Mouse (Mus musculus): Measurements from ENCODE around the gene Hspb8.
"Not testable (repeated sequence)": the region's sequence is repeated elsewhere in the genome, so short reads cannot be mapped to it uniquely, and the experiment has no call there.

Gene Hspb8

DNA sequence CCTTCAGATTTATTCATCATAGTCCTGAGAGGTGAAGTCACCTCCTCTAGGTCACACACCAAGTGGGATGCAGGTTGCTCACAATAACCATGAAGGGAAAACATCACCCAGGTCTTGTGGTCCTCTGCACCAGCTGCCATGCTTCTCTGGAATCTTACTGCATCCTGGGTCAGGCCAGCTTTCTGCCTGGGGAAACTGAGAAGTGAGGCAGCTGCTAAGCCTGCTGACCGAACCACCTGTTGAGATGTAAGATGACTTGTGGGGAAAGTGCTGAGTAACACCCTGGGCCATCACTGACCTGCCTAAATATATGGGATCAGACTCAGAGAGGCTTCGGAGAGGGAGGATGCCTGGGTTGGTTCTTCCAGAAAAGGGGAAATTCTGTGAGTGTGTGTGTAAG, 4.0 kb upstream of the Hspb8 start:
- no peak for DNase-seq

DNA sequence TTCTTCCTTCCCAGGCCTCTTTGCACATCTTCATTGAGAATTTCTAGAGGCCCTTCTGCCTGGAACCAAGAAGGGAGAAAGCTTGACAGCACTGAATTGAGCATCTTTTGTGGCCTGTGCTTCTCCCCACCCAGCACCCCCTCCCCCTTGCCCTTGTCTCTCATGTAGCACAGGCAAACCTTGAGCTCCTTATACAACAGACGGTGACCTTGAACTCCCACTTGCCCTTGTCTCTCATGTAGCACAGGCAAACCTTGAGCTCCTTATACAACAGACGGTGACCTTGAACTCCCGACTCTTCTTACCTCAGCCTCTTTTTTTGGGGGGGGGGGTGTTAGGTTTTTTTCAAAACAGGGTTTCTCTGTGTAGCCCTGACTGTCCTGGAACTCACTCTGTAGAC, 3.0 kb upstream of the Hspb8 start:
- not testable (repeated sequence) for DNase-seq

- no peak for DNase-seq
Measured at GRCm38 (mm10) chr5:116425273-116425672, 2.6 kb upstream of the Hspb8 start.

- no peak for DNase-seq
Measured at GRCm38 (mm10) chr5:116423746-116424145, 1.1 kb upstream of the Hspb8 start.

DNA sequence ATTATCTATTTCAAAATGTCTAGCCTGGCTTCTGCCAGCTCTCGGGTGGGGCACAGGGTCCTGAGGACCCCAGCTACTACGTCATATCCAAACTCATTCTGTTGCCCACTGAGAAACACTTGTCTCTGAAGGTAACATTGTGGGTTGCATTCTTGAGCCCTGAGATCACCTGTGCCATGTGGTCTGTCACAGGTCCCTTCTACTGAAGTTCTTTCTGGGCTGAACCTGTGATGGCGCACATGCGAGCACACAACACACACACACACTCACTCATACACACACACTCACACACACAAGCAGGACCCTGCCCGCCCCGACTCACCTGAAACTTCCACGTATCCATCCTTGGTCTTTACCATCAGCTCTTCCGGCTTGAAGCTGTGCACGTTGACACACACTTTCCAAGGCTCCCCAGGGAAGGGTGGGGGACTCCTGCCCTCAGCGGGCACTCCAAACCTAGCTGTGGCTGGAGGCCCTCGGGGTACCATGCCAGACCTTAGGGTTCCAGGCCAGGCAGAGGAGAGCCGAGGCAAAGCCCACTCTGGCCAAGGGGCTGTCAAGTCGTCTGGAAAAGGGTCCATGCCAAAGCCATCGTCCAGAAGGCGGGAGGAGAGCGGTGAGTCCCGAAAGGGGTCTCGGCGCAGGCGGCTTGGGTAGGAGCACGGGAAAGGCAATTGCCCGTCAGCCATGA, 728 bp downstream of the Hspb8 start:
- no peak for DNase-seq

DNA sequence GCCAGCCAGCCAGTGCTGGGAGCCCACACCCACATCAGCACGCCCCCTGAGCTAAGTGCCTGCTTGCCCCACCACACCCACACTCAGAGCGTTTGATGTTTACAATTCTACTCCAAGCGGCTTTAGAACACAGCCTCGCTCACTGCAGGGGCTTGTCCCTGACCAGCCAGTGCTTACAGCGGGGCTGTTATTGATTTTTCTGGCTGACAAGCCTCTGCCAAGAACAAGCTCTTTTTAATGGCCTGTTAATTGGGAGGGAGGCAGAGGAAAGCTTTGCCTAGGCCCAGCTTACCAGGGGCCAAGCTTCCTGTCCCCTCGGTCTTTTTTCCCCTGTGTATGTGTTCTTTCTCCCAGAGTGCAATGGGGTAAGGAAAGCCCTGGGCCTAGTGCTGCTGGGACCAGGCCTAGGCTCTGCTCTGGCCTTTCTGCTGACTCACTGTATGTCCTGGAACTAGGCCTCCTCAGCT, 1.9 kb downstream of the Hspb8 start:
- DNase-seq: no peak

GRCm38 (mm10) chr5:116420213-116420612, 2.5 kb downstream of the Hspb8 start:
- DNase-seq: no peak

GRCm38 (mm10) chr5:116419322-116420045, 3.2 kb downstream of the Hspb8 start:
- DNase-seq: no peak

GRCm38 (mm10) chr5:116416208-116416607, 6.5 kb downstream of the Hspb8 start:
- DNase-seq: no peak

DNA sequence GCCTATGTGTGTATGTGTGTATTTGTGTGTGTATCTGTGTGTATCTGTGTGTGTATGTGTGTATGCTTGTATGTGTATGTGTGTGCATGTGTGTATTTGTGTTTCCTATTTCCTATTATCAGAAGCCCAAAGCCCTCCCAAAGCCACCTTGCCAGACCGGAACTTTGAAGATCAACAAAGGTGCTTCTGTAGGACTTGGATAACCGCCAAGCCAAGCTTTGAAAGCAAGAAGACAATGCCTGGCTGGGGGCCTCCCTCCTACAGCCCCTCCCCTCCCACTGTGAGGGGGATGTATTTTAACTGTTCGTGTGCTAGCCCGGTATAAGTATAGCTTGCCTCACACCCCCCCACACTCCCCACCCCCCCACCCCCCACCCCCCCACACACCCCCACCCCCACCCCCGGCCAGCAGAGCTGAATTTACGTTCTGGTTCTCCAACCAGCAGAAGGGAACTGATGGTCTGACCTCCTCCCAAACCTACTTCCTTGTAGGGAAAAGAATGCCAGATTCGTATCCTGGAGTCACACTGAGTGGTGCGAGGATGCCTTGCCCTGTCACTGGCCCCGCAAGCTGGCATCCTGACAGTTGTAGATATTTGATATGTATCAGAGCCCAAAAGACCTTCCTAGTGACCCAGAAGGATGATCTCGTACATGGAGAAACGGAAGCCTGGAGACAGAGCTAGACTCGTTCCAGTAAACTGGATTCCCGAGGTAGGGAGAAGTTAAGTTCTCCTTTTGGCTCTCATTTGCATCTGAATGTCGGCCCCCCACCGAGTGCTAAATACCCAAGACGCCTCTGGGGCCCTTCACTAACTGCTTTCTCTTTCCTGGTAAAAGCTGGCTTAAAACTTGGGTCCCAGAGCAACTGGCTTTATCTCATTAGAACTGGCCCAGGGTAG, 12.7 kb downstream of the Hspb8 start:
- no peak for DNase-seq

- DNase-seq: no peak
Measured at GRCm38 (mm10) chr5:116408965-116409364, 13.7 kb downstream of the Hspb8 start.

DNA sequence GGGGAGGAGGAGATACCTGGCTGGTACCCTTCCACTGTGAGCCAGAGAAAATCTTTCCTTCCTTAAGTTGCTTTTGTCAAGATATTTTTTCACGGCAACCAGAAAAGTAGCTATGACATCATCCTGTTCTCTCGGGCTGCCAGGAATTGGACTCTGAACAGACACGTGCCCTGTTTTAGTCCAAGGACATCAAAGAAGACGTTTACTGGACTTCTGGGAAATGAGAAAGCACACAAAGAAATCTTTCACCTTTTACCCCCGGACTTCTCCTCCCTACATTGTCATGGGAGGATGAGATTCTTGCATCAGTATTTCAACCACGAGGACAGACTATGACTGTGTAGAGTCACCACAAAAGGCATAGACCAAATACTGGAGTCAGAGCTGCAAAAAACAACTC, 14.7 kb downstream of the Hspb8 start:
- no peak for DNase-seq

DNA sequence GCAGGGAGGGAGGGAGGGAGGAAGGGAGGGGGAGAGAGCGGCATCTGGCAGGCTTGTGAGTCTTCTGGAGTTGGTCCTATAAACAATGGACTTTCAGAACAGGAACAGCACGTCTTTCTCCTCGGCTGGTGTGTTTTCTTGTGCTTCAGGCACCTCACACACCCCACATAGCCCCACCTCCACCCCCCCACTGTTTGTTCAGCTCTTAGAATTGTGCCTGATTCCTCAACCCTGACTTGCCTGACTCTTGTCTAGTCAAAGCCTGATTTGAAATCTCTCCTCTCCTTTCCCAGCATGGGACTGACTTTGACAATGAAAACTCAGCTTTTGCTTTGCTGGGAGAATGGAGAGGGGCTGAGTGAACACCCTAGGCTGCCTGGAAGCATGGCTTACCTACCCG, 15.3 kb downstream of the Hspb8 start:
- DNase-seq: no peak

DNA sequence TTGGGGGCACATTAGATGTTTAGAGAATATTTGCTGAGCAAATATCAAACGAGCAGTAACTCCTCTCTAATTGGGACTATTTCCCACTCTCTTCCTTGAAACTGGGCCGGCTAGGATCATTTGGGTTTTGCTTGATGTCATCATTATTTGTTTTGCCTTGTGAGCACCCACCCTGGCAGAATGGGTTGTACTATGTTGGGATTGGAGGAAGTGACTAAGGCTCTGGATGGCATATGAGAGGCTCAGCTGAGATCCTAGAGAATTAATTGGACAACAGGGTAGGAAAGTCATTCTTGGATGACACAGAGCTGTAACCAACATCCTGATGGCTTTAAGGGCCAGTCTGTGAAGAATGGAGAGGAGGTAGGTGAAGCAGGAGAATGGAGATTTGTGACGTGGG, 16.2 kb downstream of the Hspb8 start:
- no peak for DNase-seq

- DNase-seq: no peak
Measured at GRCm38 (mm10) chr5:116405934-116406333, 16.7 kb downstream of the Hspb8 start.

GRCm38 (mm10) chr5:116404063-116404462, 18.6 kb downstream of the Hspb8 start:
- no peak for DNase-seq

DNA sequence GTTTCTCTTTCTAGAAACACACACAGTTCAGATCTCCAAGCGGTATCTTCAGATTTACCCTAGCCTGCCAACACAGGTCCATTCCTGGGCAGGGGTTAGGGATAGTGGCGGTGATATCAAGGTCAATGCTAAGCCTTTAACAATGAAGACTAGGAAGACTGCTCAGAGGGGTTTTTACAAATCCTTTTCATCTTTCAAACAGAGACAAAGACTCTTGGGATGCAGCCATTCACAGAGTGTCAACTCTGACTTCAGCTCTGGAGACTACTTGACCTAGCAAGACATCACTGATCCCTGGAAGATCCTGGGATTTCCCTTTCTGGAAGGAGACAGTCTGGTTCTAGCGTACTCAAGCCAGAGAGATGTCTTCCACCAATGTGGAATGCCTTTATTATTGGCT, 21.9 kb downstream of the Hspb8 start:
- DNase-seq: no peak

- no peak for DNase-seq
Measured at GRCm38 (mm10) chr5:116400042-116400730, 22.5 kb downstream of the Hspb8 start.

GRCm38 (mm10) chr5:116396104-116396503, 26.6 kb downstream of the Hspb8 start:
- no peak for DNase-seq

- no peak for DNase-seq
Measured at GRCm38 (mm10) chr5:116392603-116393002, 30.1 kb downstream of the Hspb8 start.

DNA sequence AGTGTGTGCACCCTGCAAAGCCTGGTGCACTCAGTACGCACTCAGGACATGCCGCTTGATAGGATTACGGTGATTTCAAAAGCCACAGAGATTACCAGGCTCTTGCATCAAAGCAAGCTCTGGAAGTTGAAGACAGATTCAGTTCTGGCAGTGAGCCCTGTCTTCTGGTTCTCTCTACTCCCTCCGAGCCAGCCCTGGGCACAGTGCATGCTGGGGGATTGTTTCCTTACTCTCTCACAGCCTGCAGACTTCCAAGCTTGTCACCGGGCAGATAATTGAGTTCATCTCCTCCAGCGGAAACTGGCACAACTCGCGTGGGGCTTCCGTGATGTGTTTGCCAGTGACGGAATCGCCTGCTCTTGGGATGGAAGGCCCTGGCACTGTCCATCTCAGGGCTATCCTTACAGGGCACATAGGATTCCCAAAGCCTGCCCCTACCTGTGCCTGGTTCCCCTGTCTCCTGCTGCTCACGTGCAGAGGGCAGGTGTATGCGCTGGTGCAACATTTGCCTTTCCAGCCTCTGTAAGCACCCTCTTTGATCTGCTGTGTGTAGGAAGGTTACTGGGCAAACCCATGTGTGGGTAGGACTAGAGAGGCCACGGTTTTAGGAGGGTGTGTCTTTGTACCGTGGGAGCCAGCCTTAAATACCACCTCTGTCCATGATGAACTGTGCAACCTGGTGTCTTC, 32.7 kb downstream of the Hspb8 start:
- DNase-seq: no peak

DNA sequence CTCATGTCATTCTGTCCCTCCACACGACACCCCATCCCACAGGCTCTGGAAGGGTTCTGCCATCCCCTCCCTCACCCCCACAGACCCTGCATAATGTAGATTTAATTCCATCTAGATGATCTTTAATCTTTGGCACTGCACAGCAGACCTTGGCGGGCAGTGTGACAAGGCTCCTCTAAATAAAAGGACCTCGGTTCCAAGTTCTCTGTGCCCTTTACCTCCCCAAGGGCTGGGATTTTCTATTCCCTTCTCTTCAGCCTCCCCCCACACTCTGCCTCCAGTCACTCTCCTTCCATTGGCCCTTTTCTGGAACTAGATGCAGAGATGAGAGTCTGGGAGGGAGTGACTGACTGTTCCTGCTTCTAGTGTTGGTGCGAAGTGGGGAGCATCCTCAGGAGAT, 33.3 kb downstream of the Hspb8 start:
- DNase-seq: no peak
